ENCODE assay signal across 8 mouse cellular contexts in the genomic region with DNA sequence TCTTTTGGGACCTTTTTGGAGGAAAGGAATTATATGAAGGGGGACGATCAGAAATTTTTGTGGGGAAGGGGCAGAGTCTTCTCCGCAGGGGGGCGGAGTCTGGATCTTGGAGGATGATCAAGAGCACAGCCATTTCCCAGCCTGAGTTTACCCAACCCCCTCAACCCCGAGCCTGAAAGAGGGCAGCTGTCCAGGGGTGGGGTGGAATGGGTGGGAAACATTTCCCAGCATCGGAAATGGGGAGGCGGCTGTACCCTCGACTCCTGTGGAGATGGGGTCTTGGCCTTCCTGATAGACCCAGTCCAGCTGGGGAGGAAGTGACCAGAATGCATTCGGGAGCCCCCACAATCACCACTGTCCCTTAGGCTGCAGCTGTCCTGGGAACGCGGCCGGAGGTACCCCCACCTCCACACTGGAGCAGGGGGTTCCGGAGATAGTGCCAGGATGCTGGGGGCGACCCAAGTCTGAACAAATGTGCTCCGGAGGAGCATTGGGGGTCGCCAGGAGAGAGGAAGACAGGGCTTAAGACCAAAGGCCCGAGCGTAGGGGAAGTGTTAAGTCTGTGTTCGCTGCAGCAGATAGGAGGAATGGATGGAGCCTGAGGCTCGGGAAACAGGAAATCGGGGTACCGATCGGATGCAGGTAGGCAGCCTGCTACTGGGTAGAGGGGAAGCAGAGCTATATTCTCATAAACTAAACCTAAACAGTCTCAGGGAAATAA. TPM values are rescaled to one million over a fixed set of nuclear protein-coding genes. Genes with fewer than 3 reads are reported as not detected.
DNase-seq lines count a peak whose midpoint lies in the region; ATAC-seq and TF ChIP-seq lines count a peak whose summit lies in the region.

No protein-coding gene starts in this region.

- peak overlapping the region; percentile 96 for H3K27ac ChIP-seq in left cerebral cortex, adult 2 months
- H3K27ac ChIP-seq in forebrain, embryonic 11.5 days (ENCODE audit: low read depth, low read length), result peak overlapping the region; percentile 93
- H3K27ac ChIP-seq in limb, embryonic 11.5 days (replicated peaks; ENCODE audit: low read depth, low read length), result peak overlapping the region; percentile 66
- H3K27ac ChIP-seq in midbrain, embryonic 15.5 days, result peak overlapping the region; percentile 67

- no peaks in the 10 kb centered on the region for H3K36me3 ChIP-seq in forebrain, embryonic 11.5 days (ENCODE audit: control insufficient read depth, insufficient read depth, low read length)
- H3K36me3 ChIP-seq in limb, embryonic 11.5 days (ENCODE audit: control insufficient read depth, insufficient read depth, low read length), result 0 out of 2 replicates have a peak, but pooled peaks cover 3% of the 10 kb centered on the region
- no peaks in the 10 kb centered on the region for H3K36me3 ChIP-seq in midbrain, embryonic 15.5 days (replicated peaks)

- peak overlapping the region; percentile 75 for H3K4me3 ChIP-seq in left cerebral cortex, adult 2 months
- H3K4me3 ChIP-seq in forebrain, embryonic 11.5 days (ENCODE audit: low read depth, low read length), result peak overlapping the region; percentile 68
- H3K4me3 ChIP-seq in limb, embryonic 11.5 days (ENCODE audit: low read depth, low read length), result peak overlapping the region; percentile 99
- peak overlapping the region; percentile 71 for H3K4me3 ChIP-seq in midbrain, embryonic 15.5 days

- no peaks in the 10 kb centered on the region for H3K27me3 ChIP-seq in forebrain, embryonic 11.5 days (ENCODE audit: control insufficient read depth, insufficient read depth, low read length)
- no peaks in the 10 kb centered on the region for H3K27me3 ChIP-seq in limb, embryonic 11.5 days (ENCODE audit: control insufficient read depth, insufficient read depth, low read length)
- H3K27me3 ChIP-seq in midbrain, embryonic 15.5 days (replicated peaks), result no peaks in the 10 kb centered on the region

- H3K4me1 ChIP-seq in forebrain, embryonic 11.5 days (replicated peaks; ENCODE audit: control insufficient read depth, insufficient read depth, low read length), result peaks cover 34% of the 10 kb centered on the region
- H3K4me1 ChIP-seq in limb, embryonic 11.5 days (ENCODE audit: control insufficient read depth, insufficient read depth, low read length), result peaks cover 33% of the 10 kb centered on the region
- H3K4me1 ChIP-seq in midbrain, embryonic 15.5 days, result peaks cover 53% of the 10 kb centered on the region

- no peak for TF ChIP-seq CTCF in left cerebral cortex, adult 2 months (IDR thresholded peaks at IDR 0.05)

- H3K4me2 ChIP-seq in forebrain, embryonic 11.5 days (ENCODE audit: low read depth, low read length, severe bottlenecking), result peak overlapping the region; percentile 76
- peak overlapping the region; percentile 83 for H3K4me2 ChIP-seq in limb, embryonic 11.5 days (ENCODE audit: low read depth, severe bottlenecking)
- H3K4me2 ChIP-seq in midbrain, embryonic 15.5 days, result peak overlapping the region; percentile 100

- intact Hi-C loops in left cerebral cortex, adult 2 months (cut with DNase I), result no loop called here
- intact Hi-C loops in heart, postnatal 25 days (cut with DNase I), result no loop called here

- peak overlapping the region; percentile 91 for H3K9ac ChIP-seq in forebrain, embryonic 11.5 days (ENCODE audit: low read length)
- peak overlapping the region; percentile 42; the same call in 1 of the 2 replicates for H3K9ac ChIP-seq in limb, embryonic 11.5 days (ENCODE audit: low read length)
- peak overlapping the region; percentile 51 for H3K9ac ChIP-seq in midbrain, embryonic 15.5 days

- H3K9me3 ChIP-seq in forebrain, embryonic 11.5 days (ENCODE audit: control insufficient read depth, low read length), result no peaks in the 10 kb centered on the region
- no peaks in the 10 kb centered on the region for H3K9me3 ChIP-seq in limb, embryonic 11.5 days (ENCODE audit: control insufficient read depth, low read length)
- no peaks in the 10 kb centered on the region for H3K9me3 ChIP-seq in midbrain, embryonic 15.5 days

- 2% methylated on average over 22 of the region's 22 CpGs for WGBS in forebrain, embryonic 11.5 days
- 3% methylated on average over 22 of the region's 22 CpGs for WGBS in limb, embryonic 11.5 days
- 2% methylated on average over 22 of the region's 22 CpGs for WGBS in midbrain, embryonic 15.5 days

- DNase-seq in left cerebral cortex, adult 2 months (ENCODE audit: extremely low spot score in 1 of 2, low spot score in 2 of 2), result peak in 1 of 2 experiments; percentile 28
- DNase-seq in left cerebral cortex, adult 11 months (ENCODE audit: low spot score), result no peak
- DNase-seq in adrenal gland, postnatal 14 days, result peak; percentile 66
- DNase-seq in forebrain, embryonic 11.5 days (ENCODE audit: low spot score), result peak; percentile 73
- DNase-seq in heart, postnatal 25 days (ENCODE audit: low spot score), result peak; percentile 72
- peak; percentile 74 for DNase-seq in limb, embryonic 11.5 days (ENCODE audit: low spot score)
- DNase-seq in thymus, postnatal 4 days, result peak; percentile 64

- peak; percentile 25 for ATAC-seq in forebrain, embryonic 11.5 days (replicated peaks; ENCODE audit: low FRiP score)
- ATAC-seq in limb, embryonic 11.5 days (ENCODE audit: insufficient number of reproducible peaks, low FRiP score, low TSS enrichment, low read depth), result no peak
- ATAC-seq in midbrain, embryonic 15.5 days (replicated peaks), result peak; percentile 15; the same call in 1 of the 2 replicates

RNA-seq across cellular contexts. Expression of gene Erf, which starts 0.7 kb away (rescaled TPM):
- 10 to 100 TPM; 61.5 to 68.2 TPM for total RNA-seq in left cerebral cortex, adult 2 months (2021)
- 29.7 and 34.4 TPM in 2 replicates for total RNA-seq in adrenal gland, postnatal 14 days (2021)
- polyA plus RNA-seq in forebrain, embryonic 11.5 days (2014; fragmentation: Nextera tagmentation; extraction: Ambion mirVana), result 14.6 and 17.5 TPM in 2 replicates
- 10 to 100 TPM; 19.2 to 29.6 TPM for total RNA-seq in heart, postnatal 25 days (2021)
- polyA plus RNA-seq in limb, embryonic 11.5 days (2014; fragmentation: Nextera tagmentation; extraction: Ambion mirVana), result 25.6 and 28.6 TPM in 2 replicates
- polyA plus RNA-seq in midbrain, embryonic 15.5 days (2015; fragmentation: Nextera tagmentation; extraction: Ambion mirVana), result 3.3 and 5.3 TPM in 2 replicates

RNA-seq across cellular contexts. Expression of gene Gsk3a, which starts 13.6 kb away (rescaled TPM):
- total RNA-seq in left cerebral cortex, adult 2 months (2021), result 100 to 1,000 TPM; 215 to 220 TPM
- 96.8 and 104 TPM in 2 replicates for total RNA-seq in adrenal gland, postnatal 14 days (2021)
- 14.0 and 16.6 TPM in 2 replicates for polyA plus RNA-seq in forebrain, embryonic 11.5 days (2014; fragmentation: Nextera tagmentation; extraction: Ambion mirVana)
- 10 to 100 TPM; 62.6 to 64.6 TPM for total RNA-seq in heart, postnatal 25 days (2021)
- polyA plus RNA-seq in limb, embryonic 11.5 days (2014; fragmentation: Nextera tagmentation; extraction: Ambion mirVana), result 15.8 and 17.3 TPM in 2 replicates
- 19.5 TPM in 2 replicates for polyA plus RNA-seq in midbrain, embryonic 15.5 days (2015; fragmentation: Nextera tagmentation; extraction: Ambion mirVana)

RNA-seq across cellular contexts. Expression of gene Cic, which starts 16.3 kb away (rescaled TPM):
- total RNA-seq in left cerebral cortex, adult 2 months (2021), result 100 to 1,000 TPM; 215 to 228 TPM
- total RNA-seq in adrenal gland, postnatal 14 days (2021), result 115 and 127 TPM in 2 replicates
- polyA plus RNA-seq in forebrain, embryonic 11.5 days (2014; fragmentation: Nextera tagmentation; extraction: Ambion mirVana), result 40.3 and 44.2 TPM in 2 replicates
- 10 to 100 TPM; 61.9 to 65.9 TPM for total RNA-seq in heart, postnatal 25 days (2021)
- polyA plus RNA-seq in limb, embryonic 11.5 days (2014; fragmentation: Nextera tagmentation; extraction: Ambion mirVana), result 32.5 and 34.2 TPM in 2 replicates
- polyA plus RNA-seq in midbrain, embryonic 15.5 days (2015; fragmentation: Nextera tagmentation; extraction: Ambion mirVana), result 42.1 and 45.9 TPM in 2 replicates

RNA-seq across cellular contexts. Expression of gene Zfp526, which starts 30.0 kb away (rescaled TPM):
- 10 to 100 TPM; 10.6 to 11.2 TPM for total RNA-seq in left cerebral cortex, adult 2 months (2021)
- total RNA-seq in adrenal gland, postnatal 14 days (2021), result 9.0 and 11.6 TPM in 2 replicates
- 3.5 and 3.8 TPM in 2 replicates for polyA plus RNA-seq in forebrain, embryonic 11.5 days (2014; fragmentation: Nextera tagmentation; extraction: Ambion mirVana)
- 1 to 10 TPM; 8.0 to 9.1 TPM for total RNA-seq in heart, postnatal 25 days (2021)
- 3.2 and 3.4 TPM in 2 replicates for polyA plus RNA-seq in limb, embryonic 11.5 days (2014; fragmentation: Nextera tagmentation; extraction: Ambion mirVana)
- polyA plus RNA-seq in midbrain, embryonic 15.5 days (2015; fragmentation: Nextera tagmentation; extraction: Ambion mirVana), result 1.8 and 1.9 TPM in 2 replicates

RNA-seq across cellular contexts. Expression of gene Dedd2, which starts 30.8 kb away (rescaled TPM):
- total RNA-seq in left cerebral cortex, adult 2 months (2021), result 10 to 100 TPM; 23.9 to 26.3 TPM
- total RNA-seq in adrenal gland, postnatal 14 days (2021), result 17.4 and 17.9 TPM in 2 replicates
- 11.2 TPM in 2 replicates for polyA plus RNA-seq in forebrain, embryonic 11.5 days (2014; fragmentation: Nextera tagmentation; extraction: Ambion mirVana)
- 10 to 100 TPM; 13.6 to 20.2 TPM for total RNA-seq in heart, postnatal 25 days (2021)
- 9.9 and 11.0 TPM in 2 replicates for polyA plus RNA-seq in limb, embryonic 11.5 days (2014; fragmentation: Nextera tagmentation; extraction: Ambion mirVana)
- 18.5 and 18.7 TPM in 2 replicates for polyA plus RNA-seq in midbrain, embryonic 15.5 days (2015; fragmentation: Nextera tagmentation; extraction: Ambion mirVana)
